Mouse (Mus musculus): ENCODE data around the gene Tapbp.
"Not testable (repeated sequence)": the region's sequence is repeated elsewhere in the genome, so short reads cannot be mapped to it uniquely, and the experiment has no call there.

The Tapbp gene

DNA sequence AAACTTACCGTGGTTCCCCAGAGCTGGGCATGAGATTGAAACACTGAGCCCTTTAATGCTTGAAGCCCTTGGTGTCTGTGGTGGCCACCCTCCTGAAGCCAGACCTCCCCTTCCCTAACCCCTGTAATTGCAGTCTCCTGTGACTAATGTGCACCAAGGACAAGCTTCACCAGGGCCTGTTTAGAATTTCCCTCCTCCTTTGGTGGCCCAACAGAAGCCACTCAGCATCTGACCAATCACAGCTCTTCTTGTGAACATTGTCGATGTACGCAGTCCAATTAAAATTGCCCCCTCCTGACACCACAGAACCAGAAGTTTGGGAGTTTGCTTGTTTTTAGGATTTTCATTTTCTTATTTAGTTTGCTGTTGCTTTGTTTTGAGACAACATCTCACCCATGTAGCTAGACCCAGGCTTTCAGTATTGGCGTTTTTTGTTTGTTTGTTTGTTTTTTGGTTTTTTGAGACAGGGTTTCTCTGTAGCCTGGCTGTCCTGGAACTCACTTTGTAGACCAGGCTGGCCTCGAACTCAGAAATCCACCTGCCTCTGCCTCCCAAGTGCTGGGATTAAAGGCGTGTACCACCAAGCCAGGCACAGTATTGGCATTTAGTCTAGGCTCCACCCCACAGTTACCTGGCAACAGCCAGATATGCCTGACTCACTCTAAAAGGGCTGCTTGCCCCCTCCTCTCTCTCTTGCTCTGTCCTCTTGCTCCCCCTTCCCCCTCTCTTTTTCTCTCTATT, 11.6 kb upstream of the Tapbp start:
- in situ Hi-C loops (cut with MboI, MseI): not testable (repeated sequence)

DNA sequence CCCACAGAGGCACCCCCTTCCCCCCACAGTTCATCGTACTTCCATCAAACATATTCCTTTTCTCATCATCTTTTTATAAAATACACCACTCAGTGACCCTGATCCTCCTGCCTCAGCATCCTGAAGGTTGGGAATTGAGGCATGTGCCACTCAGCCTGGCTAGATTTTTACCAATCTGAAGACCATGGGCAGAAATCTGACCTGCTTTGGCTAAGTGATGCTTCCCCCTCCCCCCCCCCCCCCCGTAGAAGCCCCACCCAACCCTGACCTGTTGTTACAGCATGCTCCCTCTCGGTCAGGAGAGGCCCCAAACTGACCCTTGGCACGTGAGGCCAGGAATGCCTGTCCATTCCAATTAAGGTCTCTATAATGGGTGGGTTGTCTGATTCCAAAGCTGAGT, 10.9 kb upstream of the Tapbp start, which contains the start of gene Platr17:
Gene Platr17, plus strand, starts transcription at position 301 of the 400 bp plus-strand sequence.
- in situ Hi-C loops (cut with MboI, MseI): not testable (repeated sequence)

DNA sequence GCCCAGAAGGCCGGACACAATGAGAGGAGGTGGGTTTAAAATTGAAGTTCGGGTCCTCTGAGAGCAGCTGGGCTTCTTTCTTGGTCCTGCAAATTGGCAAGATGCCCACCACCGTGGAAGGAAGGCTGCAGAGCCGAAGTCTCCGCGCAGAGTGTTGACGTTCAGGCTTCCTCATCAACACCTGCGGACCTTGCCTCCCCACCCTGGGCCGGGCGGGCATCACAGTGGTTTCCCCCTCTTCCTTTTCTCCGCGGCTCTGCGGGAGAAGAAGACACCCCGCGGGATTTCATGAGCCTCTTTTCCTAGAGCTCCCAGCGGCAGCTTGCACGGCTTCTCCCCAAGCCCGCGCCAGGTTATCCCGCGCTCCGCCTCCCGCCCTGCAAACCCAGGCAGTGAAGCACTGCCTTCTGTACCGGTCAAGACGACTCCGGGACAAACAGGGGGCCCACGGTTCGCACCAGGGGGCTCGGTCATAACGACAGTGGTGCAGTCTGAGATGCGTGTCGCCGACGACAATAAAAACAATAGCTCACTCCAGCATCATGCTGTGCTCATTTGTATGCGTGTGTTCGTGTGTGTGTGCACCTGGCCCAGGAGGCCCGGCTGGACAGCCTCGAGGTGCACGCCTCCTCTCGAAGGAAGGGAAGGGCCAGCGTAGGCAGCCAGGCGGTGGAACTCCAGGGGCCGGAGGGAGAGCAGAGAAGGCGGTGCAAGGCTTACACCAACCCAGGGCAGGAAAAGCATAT, 7.2 kb upstream of the Tapbp start:
- in situ Hi-C loops (cut with MboI, MseI): no loop called here

DNA sequence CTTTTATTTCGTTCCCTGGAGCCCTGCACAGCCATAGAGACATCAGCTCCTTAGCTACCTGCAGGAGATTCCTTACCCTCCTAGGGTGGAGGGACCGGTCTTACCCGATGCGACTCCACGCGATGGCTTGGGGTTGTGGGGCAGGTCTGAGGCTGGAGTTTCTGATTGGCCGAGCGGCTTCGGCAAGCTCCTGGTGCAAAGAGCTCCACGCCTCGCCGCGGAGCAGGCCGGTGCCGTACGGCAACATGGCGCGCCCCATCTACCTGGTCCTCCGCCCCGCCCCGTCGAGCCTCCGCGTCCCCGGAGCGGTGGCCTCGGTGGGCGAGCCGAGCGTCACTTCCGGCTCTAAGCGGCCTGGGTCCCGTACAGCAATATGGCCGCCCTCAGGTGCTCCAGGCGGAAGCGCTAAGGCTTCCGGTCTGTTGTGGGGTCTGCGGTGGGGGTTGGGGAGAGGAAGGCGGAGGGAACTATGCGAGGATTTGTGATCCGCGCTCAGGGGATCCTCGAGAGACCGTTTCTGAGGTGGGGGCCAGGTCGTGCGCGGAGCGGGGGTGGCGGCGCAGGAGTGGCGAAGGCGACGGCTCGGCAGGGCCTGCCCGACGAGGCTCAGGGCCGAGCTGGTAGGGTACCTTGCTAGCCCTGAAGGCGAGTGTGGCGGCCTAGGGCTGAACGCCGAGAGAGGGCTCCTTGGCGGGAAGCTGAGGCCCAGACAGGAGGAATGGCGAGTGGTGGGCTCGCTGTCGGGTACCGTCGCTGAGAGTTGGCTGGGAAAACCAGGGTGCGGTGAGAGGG, 6.4 kb upstream of the Tapbp start, which contains the start of gene Daxx:
Gene Daxx, plus strand, starts transcription at position 338 of the 792 bp plus-strand sequence.
- in situ Hi-C loops (cut with MboI, MseI): no loop called here

DNA sequence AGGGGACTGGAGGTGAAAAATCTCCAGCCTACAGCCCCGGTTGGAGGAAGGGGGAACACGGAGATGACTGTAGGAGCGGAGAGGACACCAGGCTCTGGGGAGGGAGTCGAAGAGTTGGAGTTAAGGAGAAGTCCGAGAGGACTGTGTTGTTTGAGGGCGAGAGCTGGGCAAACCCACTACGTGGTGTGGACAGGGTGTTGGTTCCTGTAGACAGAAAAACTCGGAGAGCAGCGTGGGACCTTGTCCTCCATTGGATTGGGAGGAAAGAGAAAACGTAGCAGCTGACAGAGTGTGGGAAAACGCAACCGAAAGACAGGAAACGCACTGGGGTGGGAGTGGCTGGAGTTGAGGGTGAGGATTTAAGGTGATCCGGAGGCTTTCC, 5.8 kb upstream of the Tapbp start:
- in situ Hi-C loops (cut with MboI, MseI): no loop called here

DNA sequence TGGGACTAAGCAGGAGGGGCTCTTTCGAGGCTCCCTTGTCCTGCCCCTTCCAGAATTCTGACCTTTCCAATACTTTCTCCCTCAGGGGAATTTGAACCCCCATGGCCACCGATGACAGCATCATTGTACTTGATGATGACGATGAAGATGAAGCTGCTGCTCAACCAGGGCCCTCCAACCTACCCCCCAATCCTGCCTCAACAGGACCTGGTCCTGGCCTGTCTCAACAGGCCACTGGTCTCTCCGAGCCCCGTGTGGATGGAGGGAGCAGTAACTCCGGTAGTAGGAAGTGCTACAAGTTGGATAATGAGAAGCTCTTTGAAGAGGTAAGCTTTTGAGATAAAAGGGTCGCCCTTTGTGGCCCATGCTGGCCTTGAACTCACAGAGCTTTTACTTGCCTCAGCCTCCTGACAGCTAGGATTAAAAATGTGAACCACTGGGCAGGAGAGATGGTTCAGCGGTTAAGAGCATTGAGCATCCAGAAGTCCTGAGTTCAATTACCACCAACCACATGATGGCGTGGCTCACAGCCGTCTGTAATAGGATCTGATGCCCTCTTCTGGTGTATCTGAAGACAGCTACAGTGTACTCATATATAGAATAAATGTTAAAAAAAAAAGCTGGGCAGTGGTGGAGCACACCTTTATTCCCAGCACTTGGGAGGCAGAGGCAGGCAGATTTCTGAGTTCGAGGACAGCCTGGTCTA, 5.2 kb upstream of the Tapbp start:
- in situ Hi-C loops (cut with MboI, MseI): no loop called here

DNA sequence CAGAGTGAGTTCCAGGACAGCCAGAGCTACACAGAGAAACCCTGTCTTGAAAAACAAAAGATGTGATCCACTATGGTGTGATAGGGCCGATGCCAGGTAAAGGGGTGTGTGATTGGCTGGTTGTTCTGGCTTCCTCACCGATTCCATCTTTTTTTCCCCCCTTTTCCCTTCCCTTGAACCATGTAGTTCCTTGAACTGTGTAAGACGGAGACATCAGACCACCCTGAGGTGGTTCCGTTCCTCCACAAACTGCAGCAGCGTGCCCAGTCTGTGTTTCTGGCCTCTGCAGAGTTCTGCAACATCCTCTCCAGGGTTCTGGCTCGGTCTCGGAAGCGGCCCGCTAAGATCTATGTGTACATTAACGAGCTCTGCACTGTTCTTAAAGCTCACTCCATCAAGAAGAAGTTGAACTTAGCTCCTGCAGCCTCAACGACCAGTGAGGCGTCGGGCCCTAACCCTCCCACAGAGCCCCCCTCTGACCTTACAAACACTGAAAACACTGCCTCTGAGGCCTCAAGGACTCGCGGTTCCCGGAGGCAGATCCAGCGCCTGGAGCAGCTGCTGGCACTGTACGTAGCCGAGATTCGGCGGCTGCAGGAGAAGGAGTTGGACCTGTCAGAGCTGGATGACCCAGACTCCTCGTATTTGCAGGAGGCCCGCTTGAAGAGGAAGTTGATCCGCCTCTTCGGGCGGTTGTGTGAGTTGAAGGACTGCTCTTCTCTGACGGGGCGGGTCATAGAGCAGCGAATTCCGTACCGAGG, 4.5 kb upstream of the Tapbp start:
- in situ Hi-C loops (cut with MboI, MseI): no loop called here

DNA sequence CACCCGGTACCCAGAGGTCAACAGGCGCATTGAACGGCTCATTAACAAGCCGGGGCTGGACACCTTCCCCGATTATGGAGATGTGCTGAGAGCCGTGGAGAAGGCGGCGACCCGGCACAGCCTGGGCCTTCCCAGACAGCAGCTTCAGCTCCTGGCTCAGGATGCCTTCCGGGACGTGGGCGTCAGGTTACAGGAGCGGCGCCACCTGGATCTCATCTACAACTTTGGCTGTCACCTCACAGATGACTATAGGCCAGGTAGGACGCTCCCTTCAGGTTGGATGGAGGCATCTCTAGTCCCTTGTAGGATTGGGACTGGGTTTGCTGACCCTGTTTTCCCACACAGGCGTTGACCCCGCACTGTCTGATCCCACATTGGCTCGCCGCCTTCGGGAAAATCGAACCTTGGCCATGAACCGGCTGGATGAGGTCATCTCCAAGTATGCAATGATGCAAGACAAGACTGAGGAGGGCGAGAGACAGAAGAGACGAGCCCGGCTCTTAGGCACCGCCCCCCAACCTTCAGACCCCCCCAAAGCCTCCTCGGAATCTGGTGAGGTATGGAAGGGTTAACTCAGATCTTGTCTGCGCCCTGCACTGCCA, 3.8 kb upstream of the Tapbp start:
- in situ Hi-C loops (cut with MboI, MseI): no loop called here

DNA sequence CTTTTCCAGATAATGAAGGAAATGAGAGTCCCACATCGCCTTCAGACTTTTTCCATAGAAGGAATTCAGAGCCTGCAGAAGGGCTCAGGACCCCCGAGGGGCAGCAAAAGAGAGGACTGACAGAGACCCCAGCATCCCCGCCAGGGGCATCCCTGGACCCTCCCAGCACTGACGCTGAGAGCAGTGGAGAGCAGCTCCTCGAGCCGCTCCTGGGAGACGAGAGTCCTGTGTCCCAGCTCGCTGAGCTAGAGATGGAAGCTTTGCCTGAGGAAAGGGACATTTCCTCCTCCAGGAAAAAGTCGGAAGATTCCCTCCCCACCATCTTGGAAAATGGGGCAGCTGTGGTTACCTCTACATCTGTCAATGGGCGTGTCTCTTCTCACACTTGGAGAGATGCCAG, 2.4 kb upstream of the Tapbp start:
- in situ Hi-C loops (cut with MboI, MseI): no loop called here

DNA sequence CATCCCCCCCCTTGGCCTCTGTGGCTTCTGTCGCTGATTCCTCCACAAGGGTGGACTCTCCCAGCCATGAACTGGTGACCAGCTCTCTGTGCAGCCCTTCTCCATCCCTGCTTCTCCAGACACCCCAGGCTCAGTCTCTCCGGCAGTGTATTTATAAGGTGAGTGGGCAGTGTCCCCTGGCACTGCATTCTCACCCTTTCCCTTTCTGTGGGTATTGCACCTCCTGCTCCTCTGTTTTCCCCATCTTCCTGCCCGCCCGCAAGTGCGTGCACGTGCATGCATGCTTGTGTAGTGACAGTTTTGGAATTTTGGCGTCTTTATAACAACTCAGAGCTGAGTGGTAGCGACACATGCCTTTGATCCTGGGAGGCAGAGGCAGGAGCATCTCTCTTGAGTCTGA, 1.8 kb upstream of the Tapbp start:
- in situ Hi-C loops (cut with MboI, MseI): no loop called here

DNA sequence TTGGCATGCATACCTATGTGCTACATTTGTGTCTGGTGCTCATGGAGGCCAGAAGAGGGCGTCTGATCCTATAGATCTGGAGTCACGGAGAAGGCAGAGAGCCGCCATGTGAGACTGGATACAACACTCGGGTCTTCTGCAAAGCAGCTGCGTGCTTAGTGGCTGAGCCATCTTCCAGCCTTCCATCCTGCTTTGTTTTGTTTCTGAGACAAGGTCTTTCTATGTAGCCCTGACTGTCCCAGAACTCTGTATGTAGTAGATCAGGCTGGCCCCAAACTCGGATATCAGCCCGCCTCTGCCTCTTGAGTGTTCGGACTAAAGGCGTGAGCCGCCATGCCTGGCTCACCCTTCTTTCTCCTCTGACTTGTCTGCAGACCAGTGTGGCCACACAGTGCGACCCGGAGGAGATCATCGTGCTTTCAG, 719 bp upstream of the Tapbp start:
- in situ Hi-C loops (cut with MboI, MseI): no loop called here

DNA sequence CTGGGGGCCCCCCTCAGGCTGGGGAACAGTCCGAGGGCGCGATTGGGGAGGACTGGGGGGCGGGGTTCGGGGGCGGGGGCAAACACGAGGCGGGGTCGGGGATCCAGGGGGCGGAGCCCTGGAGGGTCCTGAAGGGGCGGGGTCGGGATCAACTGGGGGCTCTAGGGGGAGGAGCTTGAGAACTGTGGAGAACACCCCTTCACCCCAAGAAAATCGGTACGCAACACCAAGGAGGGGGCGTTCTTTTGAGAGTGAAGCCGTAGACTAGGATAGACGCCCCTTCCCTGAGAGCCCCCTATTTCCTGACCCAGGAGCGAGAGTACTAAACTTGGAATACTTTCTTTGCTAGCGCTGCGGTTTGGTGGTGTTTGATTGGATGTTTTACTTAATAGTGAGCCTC, 595 bp downstream of the Tapbp start:
- in situ Hi-C loops (cut with MboI, MseI): no loop called here

DNA sequence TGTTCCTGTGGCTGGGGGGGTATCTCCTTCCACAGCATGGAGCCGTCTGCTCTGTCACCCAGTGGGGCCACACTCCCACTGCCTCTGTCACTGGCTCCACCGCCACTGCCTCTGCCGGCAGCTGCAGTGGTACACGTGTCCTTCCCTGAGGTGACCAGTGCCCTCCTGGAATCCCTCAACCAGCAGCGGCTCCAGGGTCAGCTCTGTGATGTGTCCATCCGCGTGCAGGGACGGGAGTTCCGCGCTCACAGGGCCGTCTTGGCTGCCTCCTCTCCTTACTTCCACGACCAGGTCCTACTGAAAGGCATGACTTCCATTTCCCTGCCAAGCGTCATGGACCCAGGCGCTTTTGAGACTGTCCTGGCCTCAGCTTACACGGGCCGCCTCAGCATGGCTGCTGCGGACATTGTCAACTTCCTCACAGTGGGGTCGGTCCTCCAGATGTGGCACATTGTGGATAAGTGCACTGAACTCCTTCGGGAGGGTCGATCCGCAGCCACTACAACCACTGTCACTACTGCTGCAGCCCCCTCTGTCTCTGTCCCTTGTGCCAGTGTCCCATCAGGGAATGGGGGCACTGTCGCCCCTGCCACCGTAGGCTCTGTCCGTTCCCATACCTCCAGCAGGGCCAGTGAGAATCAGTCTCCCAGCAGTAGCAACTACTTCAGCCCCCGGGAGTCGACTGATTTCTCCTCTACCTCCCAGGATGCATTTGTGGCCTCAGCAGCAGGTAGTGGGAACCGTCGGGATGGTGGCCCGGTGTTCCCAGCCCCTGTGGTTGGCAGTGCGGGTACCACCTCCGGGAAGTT, 1.4 kb downstream of the Tapbp start:
- in situ Hi-C loops (cut with MboI, MseI): no loop called here

DNA sequence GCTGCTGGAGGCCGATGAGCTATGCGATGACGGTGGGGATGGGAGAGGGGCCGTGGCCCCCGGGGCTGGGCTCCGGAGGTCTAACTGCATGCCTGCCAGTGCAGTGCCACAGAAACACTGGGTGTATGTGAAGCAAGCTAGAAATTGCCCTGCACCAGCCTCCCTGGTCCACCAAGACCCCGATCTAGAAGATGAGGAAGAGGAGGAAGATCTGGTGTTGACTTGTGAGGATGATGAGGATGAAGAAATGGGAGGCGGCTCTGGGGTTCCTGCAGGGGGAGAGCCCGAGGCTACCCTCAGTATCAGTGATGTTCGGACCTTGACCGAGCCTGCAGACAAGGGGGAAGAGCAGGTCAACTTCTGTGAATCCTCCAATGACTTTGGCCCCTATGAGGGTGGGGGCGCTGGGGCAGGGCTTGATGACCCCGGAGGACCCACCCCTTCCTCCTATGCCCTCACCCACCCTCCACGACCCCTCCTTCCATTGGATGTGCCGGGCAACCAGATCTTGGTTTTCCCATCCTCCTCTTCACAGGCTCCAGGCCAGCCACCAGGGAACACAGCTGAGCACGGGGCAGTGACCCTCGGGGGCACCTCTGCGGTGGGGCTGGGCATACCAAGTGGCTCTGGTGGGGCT, 2.1 kb downstream of the Tapbp start:
- in situ Hi-C loops (cut with MboI, MseI): no loop called here

DNA sequence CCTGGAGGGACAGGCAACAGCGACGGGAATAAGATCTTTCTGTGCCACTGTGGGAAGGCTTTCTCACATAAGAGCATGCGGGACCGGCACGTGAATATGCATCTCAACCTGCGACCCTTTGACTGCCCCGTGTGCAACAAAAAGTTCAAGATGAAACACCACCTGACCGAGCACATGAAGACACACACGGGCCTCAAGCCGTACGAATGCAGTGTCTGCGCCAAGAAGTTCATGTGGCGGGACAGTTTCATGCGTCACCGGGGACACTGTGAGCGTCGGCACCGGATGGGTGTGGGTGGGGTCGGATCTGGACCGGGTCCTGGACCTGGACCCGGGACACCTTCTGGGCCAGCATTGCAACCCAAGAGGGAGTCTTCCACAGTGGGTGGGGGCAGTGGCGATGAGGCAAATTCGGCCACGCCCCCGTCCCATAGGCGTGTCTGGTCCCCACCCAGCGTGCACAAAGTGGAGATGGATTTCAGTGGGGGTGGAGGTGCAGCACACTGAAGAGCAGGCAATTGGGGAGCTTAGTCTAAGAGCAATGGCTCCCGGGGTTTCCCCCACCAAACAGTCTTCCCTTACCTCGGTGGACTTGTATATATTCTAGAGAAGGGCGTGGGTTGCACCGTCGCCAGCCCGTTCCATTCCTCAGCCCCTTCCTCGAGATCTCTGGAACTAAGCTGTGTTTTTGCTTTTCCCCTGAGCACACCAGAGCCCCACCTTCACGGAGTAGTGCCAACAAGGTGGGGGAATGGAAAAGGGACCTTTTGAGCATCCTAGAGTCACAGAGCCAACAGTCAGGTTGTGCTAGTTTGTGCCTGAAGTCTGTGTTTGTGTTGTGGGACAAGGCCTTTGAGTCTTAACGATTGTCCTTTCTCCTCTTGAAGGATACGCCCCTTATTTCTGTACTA, 2.8 kb downstream of the Tapbp start:
- in situ Hi-C loops (cut with MboI, MseI): no loop called here

DNA sequence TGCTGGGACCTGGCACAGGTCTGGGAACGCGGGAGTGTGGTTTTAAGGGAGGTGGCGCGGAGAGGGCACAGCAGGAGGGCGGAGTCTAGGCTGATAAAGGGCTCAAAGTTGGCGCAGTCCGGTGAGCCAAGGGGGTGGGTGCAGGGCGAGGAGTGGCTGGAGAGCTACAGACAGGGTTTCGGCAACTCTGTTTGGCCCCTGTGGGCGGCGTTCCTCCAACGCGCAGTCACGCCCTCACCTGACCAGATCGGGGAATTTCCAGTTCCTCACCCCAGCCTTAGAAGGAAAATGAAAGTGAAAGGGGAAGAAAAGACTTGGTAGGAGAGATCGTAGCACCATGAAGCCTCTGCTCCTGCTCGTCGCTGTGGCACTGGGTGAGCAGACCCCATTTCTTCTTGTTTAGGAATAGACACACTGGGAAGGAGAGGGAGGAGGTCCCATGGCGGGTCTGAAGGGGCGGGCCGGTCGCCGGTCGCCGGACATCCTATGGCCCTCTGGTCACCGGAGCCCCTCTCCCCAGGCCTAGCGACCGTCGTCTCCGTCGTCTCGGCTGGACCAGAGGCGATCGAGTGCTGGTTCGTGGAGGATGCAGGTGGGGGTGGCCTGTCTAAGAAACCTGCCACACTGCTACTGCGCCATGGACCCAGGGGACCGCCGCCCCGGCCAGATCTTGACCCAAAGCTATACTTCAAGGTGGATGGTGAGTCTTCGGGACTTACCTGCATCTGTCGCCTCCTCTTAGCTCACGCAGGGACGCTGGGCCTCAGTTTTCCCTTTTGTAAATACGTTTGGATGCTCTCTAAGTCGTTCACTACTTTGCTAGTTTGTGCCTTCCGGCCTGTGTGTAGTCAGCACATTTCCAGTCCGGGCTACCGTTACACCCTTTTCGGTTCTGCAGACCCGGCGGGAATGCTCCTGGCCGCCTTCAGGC, 3.9 kb downstream of the Tapbp start:
- in situ Hi-C loops (cut with MboI, MseI): no loop called here
